In the genomic region with DNA sequence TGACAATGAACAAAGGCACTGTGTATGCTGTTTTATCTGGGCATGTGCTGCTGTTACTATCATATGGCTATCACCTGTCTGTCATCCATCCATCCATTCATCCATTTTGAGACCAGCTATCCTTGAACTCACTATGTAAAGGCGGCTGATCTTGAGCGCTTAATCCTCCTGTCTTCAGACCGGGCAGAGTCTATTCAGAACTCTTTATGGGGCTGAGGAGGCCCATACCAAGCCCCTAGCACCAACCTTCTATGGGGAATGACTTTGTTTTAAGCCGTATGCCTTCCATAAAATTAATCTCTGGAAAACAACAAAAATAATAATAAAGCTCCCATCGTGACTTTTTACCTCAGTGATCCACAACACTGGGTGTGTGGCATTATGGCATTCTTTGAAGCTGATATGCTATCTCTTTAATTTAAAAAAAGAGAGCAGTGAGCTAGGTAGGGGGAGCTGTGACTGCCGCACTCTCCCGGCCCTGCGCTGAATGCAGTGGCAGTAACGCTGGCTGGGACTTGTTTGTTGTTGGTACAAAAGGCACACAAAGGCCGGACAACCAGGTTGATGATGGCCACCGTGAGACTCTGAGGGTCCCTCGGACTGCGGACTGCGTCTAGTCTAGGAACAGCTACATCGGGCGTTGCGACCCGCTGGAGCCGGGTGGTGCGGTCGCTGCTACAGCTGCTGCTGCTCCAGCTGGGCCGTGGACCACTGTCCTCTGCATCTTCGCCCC, we compare ENCODE assay signal across 9 mouse cellular contexts. TPM values are rescaled to one million over a fixed set of nuclear protein-coding genes. Genes with fewer than 3 reads are reported as not detected.
DNase-seq lines count a peak whose midpoint lies in the region; ATAC-seq and TF ChIP-seq lines count a peak whose summit lies in the region.
"Had no signal": no experiment of that assay in that cellular context is flagged by ENCODE, and none has a peak within 500 bp of the region (broad histone marks: within the 10 kb centered on the region; RNA-seq: fewer than 3 reads in every experiment).

A gene (plus strand): TSS at position 464 of the 733 bp plus-strand sequence.

- no peaks in the 10 kb centered on the region for H3K4me1 ChIP-seq in lung, adult 2 months (ENCODE audit: control insufficient read depth, insufficient read depth, low read length)
- H3K4me1 ChIP-seq in hindbrain, embryonic 16.5 days (ENCODE audit: control insufficient read depth, insufficient read depth, low read depth, low read length), result peaks cover 13% of the 10 kb centered on the region
- H3K4me1 ChIP-seq in liver, embryonic 11.5 days (replicated peaks; ENCODE audit: control insufficient read depth, insufficient read depth, low read length), result no peaks in the 10 kb centered on the region

- DNase-seq in lung, adult 2 months, result no peak
- DNase-seq in lung, postnatal 10 days, result no peak
- DNase-seq in cerebellum, postnatal 36 days, result peak; percentile 56 to 60
- peak; percentile 50 for DNase-seq in gastrocnemius, adult 2 months
- no peak for DNase-seq in liver, embryonic 11.5 days (ENCODE audit: low spot score)
- peak; percentile 67 to 70 for DNase-seq in right cerebral cortex, postnatal 10 days (ENCODE audit: low spot score in 2 of 2)
- no peak for DNase-seq in spleen, postnatal 14 days (ENCODE audit: low spot score in 2 of 2)

- ATAC-seq in hindbrain, embryonic 16.5 days, result peak; percentile 96
- ATAC-seq in liver, embryonic 11.5 days (replicated peaks; ENCODE audit: low FRiP score), result no peak

- no peaks in the 10 kb centered on the region for H3K36me3 ChIP-seq in hindbrain, embryonic 16.5 days (ENCODE audit: control insufficient read depth, insufficient read depth, low read length)
- H3K36me3 ChIP-seq in liver, embryonic 11.5 days (ENCODE audit: control insufficient read depth, insufficient read depth, low read length), result no peaks in the 10 kb centered on the region

- no peaks in the 10 kb centered on the region for H3K9me3 ChIP-seq in hindbrain, embryonic 16.5 days (ENCODE audit: control insufficient read depth, low read length)
- H3K9me3 ChIP-seq in liver, embryonic 11.5 days (ENCODE audit: control insufficient read depth, low read length), result no peaks in the 10 kb centered on the region

- TF ChIP-seq POLR2A in lung, adult 2 months (IDR thresholded peaks at IDR 0.05; ENCODE audit: borderline replicate concordance, extremely low read depth, low read depth, low read length), result no peak

- WGBS in lung, adult 2 months, result 11% methylated on average over 23 of the region's 23 CpGs
- WGBS in hindbrain, embryonic 16.5 days, result 4% methylated on average over 23 of the region's 23 CpGs
- WGBS in liver, embryonic 11.5 days, result 11% methylated on average over 23 of the region's 23 CpGs

- no peak for TF ChIP-seq CTCF in lung, adult 2 months (IDR thresholded peaks at IDR 0.05; ENCODE audit: insufficient read depth, low read length)
- peak; percentile 52 for TF ChIP-seq CTCF in gastrocnemius, adult 2 months (IDR thresholded peaks at IDR 0.05)

- H3K9ac ChIP-seq in hindbrain, embryonic 16.5 days (ENCODE audit: low read depth, low read length), result peak within 1 kb of the TSS; percentile 87
- no peak within 1 kb of the TSS for H3K9ac ChIP-seq in liver, embryonic 11.5 days (ENCODE audit: low read depth, low read length)

- intact Hi-C loops in gastrocnemius, adult 2 months (cut with DNase I), result loop anchor here (2.0 kb wide), 1 partner anchor 35 kb away; no protein-coding TSS in a partner anchor

- H3K27ac ChIP-seq in gastrocnemius, adult 2 months, result peak within 1 kb of the TSS; percentile 87
- peak within 1 kb of the TSS; percentile 80 for H3K27ac ChIP-seq in hindbrain, embryonic 16.5 days (ENCODE audit: low read depth, low read length)
- H3K27ac ChIP-seq in liver, embryonic 11.5 days (ENCODE audit: low read depth, low read length), result no peak within 1 kb of the TSS

- peak within 1 kb of the TSS; percentile 74 for H3K4me2 ChIP-seq in hindbrain, embryonic 16.5 days (ENCODE audit: low read length)
- peak within 1 kb of the TSS; percentile 62 for H3K4me2 ChIP-seq in liver, embryonic 11.5 days

- peak within 1 kb of the TSS; percentile 32 for H3K4me3 ChIP-seq in lung, adult 2 months (replicated peaks; ENCODE audit: extremely low read depth, low read depth, low read length)
- H3K4me3 ChIP-seq in gastrocnemius, adult 2 months, result peak within 1 kb of the TSS; percentile 80
- H3K4me3 ChIP-seq in hindbrain, embryonic 16.5 days (ENCODE audit: low read length), result peak within 1 kb of the TSS; percentile 62
- H3K4me3 ChIP-seq in liver, embryonic 11.5 days (ENCODE audit: low read depth, low read length), result peak within 1 kb of the TSS; percentile 37
- H3K4me3 ChIP-seq: myocyte had no signal

- H3K27me3 ChIP-seq in hindbrain, embryonic 16.5 days (replicated peaks; ENCODE audit: control insufficient read depth, insufficient read depth, low read length), result no peaks in the 10 kb centered on the region
- H3K27me3 ChIP-seq in liver, embryonic 11.5 days (replicated peaks; ENCODE audit: control insufficient read depth, insufficient read depth, low read length), result peaks cover 22% of the 10 kb centered on the region

RNA-seq across cellular contexts. Expression of the gene that starts here (rescaled TPM):
- polyA plus RNA-seq in lung, adult 2 months (2012; rRNA removed), result 0.51 and 1.2 TPM in 2 replicates
- 10 to 100 TPM in 1 of 2 experiments, 1 to 10 TPM in 1; 8.3 to 17.9 TPM for total RNA-seq in gastrocnemius, adult 2 months (2021)
- 5.8 and 6.8 TPM in 2 replicates for polyA plus RNA-seq in hindbrain, embryonic 16.5 days (2015; fragmentation: Nextera tagmentation; extraction: Ambion mirVana)
- polyA plus RNA-seq in liver, embryonic 11.5 days (2014; fragmentation: Nextera tagmentation; extraction: Ambion mirVana), result 3.4 and 3.5 TPM in 2 replicates

Comparison
In these comparisons a context has a peak if more than half of its experiments do, and no peak if none do; other contexts are left out.
1. DNase-seq: peak in cerebellum, postnatal 36 days (2 of 2), gastrocnemius, adult 2 months (single experiment) and right cerebral cortex, postnatal 10 days (2 of 2); none in lung, adult 2 months (single experiment), lung, postnatal 10 days (single experiment), liver, embryonic 11.5 days (single experiment) and spleen, postnatal 14 days (0 of 2).
2. Peak in every context shown above with its lines, with median percentiles within 50 percentile points of each other: H3K4me3 ChIP-seq.